Mouse (Mus musculus) skeletal muscle tissue, adult 2 months (tissue): Measurements from ENCODE around the gene Olfr670.
"Not testable (repeated sequence)": the region's sequence is repeated elsewhere in the genome, so short reads cannot be mapped to it uniquely, and the experiment has no call there.

Experiments used
- DNase-seq: peaks from one replicate; pipeline ENCODE4 v3.0.0-alpha.2; 2012; ENCODE audit warnings: low read depth, low spot score

Gene Olfr670

DNA sequence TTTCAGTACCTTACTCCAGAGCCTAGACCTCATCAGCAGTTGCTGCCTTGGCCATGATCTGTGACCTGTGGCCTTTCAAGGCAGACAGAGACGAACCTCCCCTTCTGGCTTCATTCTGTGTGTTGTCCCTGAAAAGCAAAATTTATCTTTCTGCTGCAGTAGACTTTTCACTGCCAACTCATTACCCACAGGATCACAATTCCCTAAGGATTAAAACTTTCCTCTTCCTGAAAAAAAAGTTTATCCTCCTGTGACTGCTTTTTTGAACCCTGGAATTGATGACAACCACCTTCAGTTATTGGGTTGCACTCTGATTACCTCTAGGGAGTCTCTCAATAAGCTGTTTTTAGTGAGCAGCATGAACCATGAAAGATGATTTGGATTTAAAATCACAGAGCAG lies at the start of gene Olfr670:
Gene Olfr670, minus strand, starts transcription at position 101 of the 400 bp plus-strand sequence.
- DNase-seq, result no peak

DNA sequence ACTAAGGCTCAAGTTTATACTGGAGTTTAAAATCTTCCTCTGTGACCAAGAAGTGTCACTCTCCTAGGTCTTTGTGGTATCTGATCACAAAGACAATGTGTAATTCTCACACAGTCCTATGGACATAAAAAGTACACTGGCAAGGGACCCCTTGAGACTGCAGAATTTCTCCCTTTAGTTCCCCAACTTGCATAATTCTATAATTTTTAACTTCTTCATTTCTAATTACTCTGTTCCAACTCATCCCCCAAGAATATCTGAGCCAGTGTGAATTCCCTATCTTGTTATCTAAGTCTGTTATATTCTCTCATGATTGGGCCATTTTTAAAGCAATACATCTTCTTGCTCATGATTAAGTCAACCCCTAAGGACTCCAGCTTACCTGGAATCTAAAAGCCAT lies 39.5 kb upstream of the Olfr670 start, which contains the start of gene Olfr672:
Gene Olfr672, minus strand, starts transcription at position 101 of the 400 bp plus-strand sequence.
- no peak for DNase-seq

DNA sequence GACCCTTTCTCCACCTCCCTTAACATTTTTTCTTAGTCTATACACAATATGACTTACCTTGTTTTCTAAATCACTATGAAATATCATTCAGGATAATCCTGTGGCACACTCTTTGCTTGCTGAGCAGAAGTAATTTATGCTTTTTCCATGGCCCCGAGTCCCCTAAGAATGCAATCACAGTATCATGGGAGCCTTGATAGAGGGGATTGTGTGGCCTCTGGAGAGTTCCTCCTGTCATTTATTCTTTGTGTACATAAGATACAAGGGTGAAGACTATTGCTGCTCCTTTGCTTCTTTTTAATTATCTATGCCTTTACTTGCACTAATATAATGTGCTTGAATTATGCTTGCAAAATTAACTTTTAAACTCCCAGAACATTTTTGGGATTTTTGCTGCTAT lies 16.6 kb upstream of the Olfr670 start, which contains the start of gene Olfr671:
Gene Olfr671, minus strand, starts transcription at position 101 of the 400 bp plus-strand sequence.
- DNase-seq, result no peak

DNA sequence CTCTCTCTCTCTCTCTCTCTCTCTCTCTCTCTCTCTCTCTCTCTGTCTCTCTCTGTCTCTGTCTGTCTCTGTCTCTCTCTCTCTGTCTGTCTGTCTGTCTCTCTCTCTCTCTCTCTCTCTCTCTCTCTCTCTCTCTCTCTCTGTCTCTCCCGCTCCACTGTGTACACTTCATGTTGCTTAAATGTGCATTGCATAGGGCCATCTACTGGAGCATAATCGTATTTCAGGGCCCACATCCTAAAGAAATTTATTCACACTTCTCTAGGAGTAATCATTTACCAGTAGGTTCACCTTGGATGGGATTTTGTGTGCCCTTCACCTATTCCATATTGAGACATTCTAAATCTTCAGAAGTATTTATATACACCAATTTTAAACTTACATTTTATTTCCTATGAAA lies 10.1 kb upstream of the Olfr670 start:
- DNase-seq, result not testable (repeated sequence)

DNA sequence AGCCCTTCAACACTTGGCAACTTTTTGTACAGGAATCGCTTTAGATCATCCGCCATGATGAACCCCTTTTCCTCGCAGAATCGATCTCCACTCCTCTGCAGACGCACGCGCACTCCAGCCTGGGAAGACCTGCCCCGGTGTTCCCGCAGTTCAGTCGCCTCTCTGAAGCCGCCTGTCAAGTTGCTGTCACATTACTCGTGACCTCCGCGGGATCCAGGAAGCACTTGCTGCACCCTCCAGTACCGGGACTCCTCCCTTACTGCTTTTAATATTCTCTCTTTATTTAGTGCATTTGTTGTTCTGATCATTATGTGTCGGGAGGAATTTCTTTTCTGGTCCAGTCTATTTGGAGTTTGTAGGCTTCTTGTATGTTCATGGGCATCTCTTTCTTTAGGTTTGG lies 12.2 kb downstream of the Olfr670 start:
- not testable (repeated sequence) for DNase-seq

DNA sequence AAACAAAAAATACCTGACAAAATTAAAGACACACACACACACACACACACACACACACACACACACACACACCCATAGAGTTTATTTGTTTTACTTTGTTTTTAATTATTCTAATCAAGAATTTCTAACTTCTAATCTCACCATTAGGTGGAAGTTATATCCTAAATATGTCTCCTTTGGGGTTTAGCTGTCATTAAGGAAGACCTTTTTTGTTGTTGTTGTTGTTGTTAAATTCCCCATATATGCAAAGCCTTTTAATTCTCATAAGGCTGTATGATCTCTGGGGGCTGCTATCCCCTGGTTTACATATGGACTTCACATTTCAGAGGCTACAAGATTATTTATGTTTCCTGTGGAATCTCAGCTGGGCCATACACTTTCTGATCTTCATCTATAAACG lies 28.5 kb downstream of the Olfr670 start, which contains the start of gene Olfr669:
Gene Olfr669, plus strand, starts transcription at position 301 of the 400 bp plus-strand sequence.
- no peak for DNase-seq

DNA sequence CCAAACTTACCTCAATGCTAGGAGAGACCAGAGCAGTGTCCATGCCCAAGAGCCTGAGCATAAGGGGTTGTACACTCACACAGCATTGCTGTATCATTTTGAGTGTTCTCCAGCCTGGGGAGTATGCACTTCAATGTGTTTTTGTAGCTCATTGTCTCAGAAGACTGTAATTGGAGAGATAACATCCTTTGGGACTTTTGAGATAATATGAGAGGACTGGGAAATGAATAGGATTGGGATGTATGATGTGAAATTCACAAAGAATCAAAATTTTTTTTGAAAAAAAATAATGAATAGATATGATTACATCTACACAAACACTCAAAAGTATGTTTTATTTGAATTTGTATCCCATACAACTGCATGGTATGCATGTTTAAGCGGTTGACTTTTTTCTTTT lies 34.5 kb downstream of the Olfr670 start, which contains the start of gene Olfr668:
Gene Olfr668, minus strand, starts transcription at position 101 of the 400 bp plus-strand sequence.
- no peak for DNase-seq

DNA sequence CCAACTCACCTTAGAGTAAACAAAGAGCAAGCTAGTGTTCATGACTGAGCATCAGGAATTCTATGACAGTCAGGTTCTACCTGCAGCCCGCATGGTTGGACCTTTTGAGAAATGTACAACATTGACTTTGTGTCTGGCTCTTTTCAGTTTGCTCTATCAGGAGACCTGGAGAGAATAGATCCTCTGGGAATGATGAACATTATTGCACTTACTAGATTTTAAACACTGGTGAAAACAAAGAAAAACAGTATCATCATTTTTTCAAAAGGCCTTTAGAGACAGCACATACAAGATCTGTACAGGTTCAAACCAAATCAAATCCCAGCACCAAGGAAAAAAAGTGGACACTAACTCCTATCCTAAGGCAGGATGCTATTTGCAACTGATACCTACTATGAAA lies 41.0 kb downstream of the Olfr670 start, which contains the start of gene Olfr667:
Gene Olfr667, minus strand, starts transcription at position 101 of the 400 bp plus-strand sequence.
- DNase-seq, result no peak
